Mouse (Mus musculus) megakaryocyte, embryonic 14.5 days (primary cell): ENCODE data around the gene B4gat1.

Source experiments
- FLI1 ChIP-seq: IDR thresholded peaks from 2 replicates; pipeline ENCODE4 v1.6.1; 2012; ENCODE audit warnings: low read length, inconsistent platforms, mixed read lengths
- GATA1 ChIP-seq: IDR thresholded peaks from 3 replicates; pipeline ENCODE4 v1.6.1; 2012; ENCODE audit warnings: mixed read lengths, low read length, inconsistent platforms, borderline replicate concordance

DNA sequence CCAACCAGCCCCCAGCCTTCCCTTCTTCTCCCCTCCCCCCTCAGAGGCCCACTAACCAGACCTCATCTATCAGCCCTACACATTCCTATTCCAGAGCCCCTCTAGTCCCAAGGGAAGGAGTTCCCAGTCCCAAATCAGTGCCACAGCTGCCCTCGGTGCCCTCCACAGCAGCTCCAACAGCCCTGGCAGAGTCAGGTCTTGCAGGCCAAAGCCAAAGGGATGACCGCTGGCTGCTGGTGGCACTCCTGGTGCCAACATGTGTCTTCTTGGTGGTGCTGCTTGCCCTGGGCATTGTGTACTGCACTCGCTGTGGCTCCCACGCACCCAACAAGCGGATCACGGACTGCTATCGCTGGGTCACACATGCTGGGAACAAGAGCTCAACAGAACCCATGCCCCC, 31.4 kb downstream of the B4gat1 start:
- TF ChIP-seq GATA1 (no peak), FLI1 (no peak)
